Mouse (Mus musculus) embryonic facial prominence, embryonic 14.5 days (tissue): ENCODE measurements around the gene 1700001K19Rik. TPM values are rescaled to one million over a fixed set of nuclear protein-coding genes. Genes with fewer than 3 reads are reported as not detected.
"Not testable (repeated sequence)": the region's sequence is repeated elsewhere in the genome, so short reads cannot be mapped to it uniquely, and the experiment has no call there.

Experiments used
- ATAC-seq: fragments of 200-750 bp; cut with Nextera tagmentation; 2 replicates; pipeline ENCODE4 v1.8.0; 2017; ENCODE audit warnings: low read depth, moderate number of reproducible peaks, moderate TSS enrichment
- DNase-seq: peaks from one replicate; pipeline ENCODE4 v3.0.0-alpha.2; 2015; ENCODE audit warnings: low spot score
- H3K27ac ChIP-seq: fragments of 300-500 bp; sonication (generic); replicated peaks from 2 replicates; pipeline ENCODE4 v1.5.1; 2014; ENCODE audit warnings: low read depth, mild to moderate bottlenecking, low read length, moderate library complexity
- H3K27me3 ChIP-seq: fragments of 300-500 bp; sonication (generic); replicated peaks from 2 replicates; pipeline ENCODE4 v1.6.1; 2014; ENCODE audit warnings: low read length; ENCODE audit not compliant: control insufficient read depth, insufficient read depth
- H3K36me3 ChIP-seq: fragments of 300-500 bp; sonication (generic); 2 replicates; pipeline ENCODE4 v1.6.1; 2014; ENCODE audit warnings: low read length, mixed read lengths; ENCODE audit not compliant: control insufficient read depth, insufficient read depth
- H3K4me1 ChIP-seq: fragments of 300-500 bp; sonication (generic); 2 replicates; pipeline ENCODE4 v1.6.1; 2014; ENCODE audit warnings: antibody characterized with exemption, low read length; ENCODE audit not compliant: control insufficient read depth, insufficient read depth
- H3K4me2 ChIP-seq: fragments of 300-500 bp; sonication (generic); 2 replicates; pipeline ENCODE4 v1.6.1; 2014; ENCODE audit warnings: low read depth, mild to moderate bottlenecking, low read length, moderate library complexity, mixed read lengths
- H3K4me3 ChIP-seq: fragments of 300-500 bp; sonication (generic); 2 replicates; pipeline ENCODE4 v1.5.1; 2014; ENCODE audit warnings: low read depth, mild to moderate bottlenecking, low read length
- H3K9ac ChIP-seq: fragments of 300-500 bp; sonication (generic); 2 replicates; pipeline ENCODE4 v1.6.1; 2014; ENCODE audit warnings: low read depth, mild to moderate bottlenecking, low read length, moderate library complexity, mixed read lengths
- H3K9me3 ChIP-seq: fragments of 300-500 bp; sonication (generic); 2 replicates; pipeline ENCODE4 v1.6.1; 2016; ENCODE audit warnings: low read length; ENCODE audit not compliant: control insufficient read depth
- WGBS: fragments of 180-500 bp; shearing (Covaris S2); extraction: QIAGEN DNeasy Blood & Tissue Kit; methylation state at CpG from one replicate; pipeline ENCODE4 v1.1.7; 2014; 5-methylcytosine and 5-hydroxymethylcytosine counted together
- polyA plus RNA-seq: library from polyadenylated mRNA; unstranded; fragments of >200 nt; fragmentation: Nextera tagmentation; extraction: Ambion mirVana; gene quantifications from 2 replicates; pipeline ENCODE4 v1.2.1, GENCODE M21; 2014

The 1700001K19Rik gene
- polyA plus RNA-seq, 1 experiment from 2014 or later: not detected

- H3K36me3 ChIP-seq: peaks cover 12% of the 10 kb centered on the region
- no peaks in the 10 kb centered on the region for H3K9me3 ChIP-seq
- no peaks in the 10 kb centered on the region for H3K27me3 ChIP-seq
- H3K4me2 ChIP-seq: no peak overlapping the region
- H3K4me3 ChIP-seq: no peak overlapping the region
- H3K4me1 ChIP-seq: 0 out of 2 replicates have a peak, but pooled peaks cover 3% of the 10 kb centered on the region
- no peak overlapping the region for H3K9ac ChIP-seq
- no peak for DNase-seq
- H3K27ac ChIP-seq: no peak overlapping the region
- WGBS: 44% methylated on average over 15 of the region's 15 CpGs
- no peak for ATAC-seq
Measured at GRCm38 (mm10) chr12:110698523-110699170, 16.2 kb upstream of the 1700001K19Rik start.

DNA sequence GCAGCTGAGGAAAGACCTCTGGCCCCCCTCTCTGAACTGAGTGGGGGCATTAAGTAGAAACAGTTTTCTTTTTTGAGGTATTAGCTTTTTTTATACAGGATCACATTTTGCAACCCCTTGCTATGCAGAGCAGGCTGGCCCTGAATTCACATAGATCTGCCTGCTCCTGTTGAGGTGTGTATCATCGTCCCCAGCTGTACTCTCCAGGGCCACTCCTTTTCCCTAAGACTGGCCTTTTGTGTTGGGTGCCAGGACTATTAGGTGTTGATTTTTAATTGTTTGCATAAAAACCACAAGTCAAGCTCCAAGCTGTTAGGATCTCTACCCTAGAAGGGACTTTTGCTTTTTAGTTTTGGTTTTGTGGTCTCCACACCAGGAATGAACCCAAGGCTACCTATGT, 15.7 kb upstream of the 1700001K19Rik start:
- Histone ChIP-seq H3K36me3 (peaks cover 17% of the 10 kb centered on the region), H3K4me3 (no peak overlapping the region), H3K4me1 (0 out of 2 replicates have a peak, but pooled peaks cover 3% of the 10 kb centered on the region), H3K27ac (no peak overlapping the region), H3K9ac (no peak overlapping the region), H3K4me2 (no peak overlapping the region), H3K9me3 (no peaks in the 10 kb centered on the region), H3K27me3 (no peaks in the 10 kb centered on the region)
- no peak for DNase-seq
- 91% methylated on average over 1 of the region's 1 CpGs for WGBS
- no peak for ATAC-seq

GRCm38 (mm10) chr12:110697457-110697856, 15.0 kb upstream of the 1700001K19Rik start:
- H3K9me3 ChIP-seq: no peaks in the 10 kb centered on the region
- WGBS: 65% methylated on average over 5 of the region's 5 CpGs
- H3K4me1 ChIP-seq: 0 out of 2 replicates have a peak, but pooled peaks cover 3% of the 10 kb centered on the region
- H3K27ac ChIP-seq: no peak overlapping the region
- no peak overlapping the region for H3K4me3 ChIP-seq
- no peak overlapping the region for H3K9ac ChIP-seq
- no peak overlapping the region for H3K4me2 ChIP-seq
- peaks cover 23% of the 10 kb centered on the region for H3K36me3 ChIP-seq
- no peak for ATAC-seq
- DNase-seq: no peak
- H3K27me3 ChIP-seq: no peaks in the 10 kb centered on the region

- DNase-seq (no peak), ATAC-seq (no peak)
- H3K9ac ChIP-seq: peak overlapping the region; percentile 84
- H3K9me3 ChIP-seq: no peaks in the 10 kb centered on the region
- 0 out of 2 replicates have a peak, but pooled peaks cover 3% of the 10 kb centered on the region for H3K4me1 ChIP-seq
- H3K36me3 ChIP-seq: peaks cover 26% of the 10 kb centered on the region
- 43% methylated on average over 9 of the region's 9 CpGs for WGBS
- peak overlapping the region; percentile 74 for H3K4me2 ChIP-seq
- peak overlapping the region; percentile 84 for H3K27ac ChIP-seq
- H3K27me3 ChIP-seq: no peaks in the 10 kb centered on the region
- peak overlapping the region; percentile 92 for H3K4me3 ChIP-seq
Measured at GRCm38 (mm10) chr12:110696975-110697400, 14.6 kb upstream of the 1700001K19Rik start.

- Histone ChIP-seq H3K4me2 (peak overlapping the region; percentile 74), H3K27me3 (no peaks in the 10 kb centered on the region), H3K27ac (peak overlapping the region; percentile 93), H3K9me3 (no peaks in the 10 kb centered on the region), H3K36me3 (peaks cover 32% of the 10 kb centered on the region), H3K4me3 (peak overlapping the region; percentile 92), H3K9ac (peak overlapping the region; percentile 92), H3K4me1 (0 out of 2 replicates have a peak, but pooled peaks cover 3% of the 10 kb centered on the region)
- ATAC-seq (peak; percentile 95), DNase-seq (peak; percentile 96)
- under 1% methylated on average over 35 of the region's 89 CpGs for WGBS
Measured at GRCm38 (mm10) chr12:110696173-110696974, 14.0 kb upstream of the 1700001K19Rik start.

DNA sequence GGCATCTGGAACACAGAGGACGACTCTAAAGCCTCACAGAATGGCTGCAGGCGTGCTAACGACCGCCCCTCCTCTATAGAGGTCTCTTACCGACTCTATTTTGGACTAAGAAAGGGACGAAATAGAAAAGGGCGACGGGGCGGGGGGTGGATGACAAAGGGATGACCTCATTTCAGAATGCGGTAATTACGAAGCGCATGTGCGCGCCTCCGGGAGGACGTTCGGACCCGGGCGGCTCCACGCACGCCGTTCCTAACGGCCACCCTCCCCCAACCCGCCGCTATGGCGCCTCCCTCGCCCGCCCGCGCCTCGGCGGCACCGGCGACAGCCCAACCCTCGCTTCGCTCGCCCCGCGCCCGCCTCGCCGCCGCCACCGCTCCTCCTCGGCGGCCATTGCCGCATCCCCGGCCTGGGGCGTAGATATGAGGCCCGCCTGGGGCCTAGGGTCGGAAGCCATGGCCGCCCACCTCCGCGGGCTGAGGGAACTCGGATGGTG, 13.3 kb upstream of the 1700001K19Rik start:
- Histone ChIP-seq H3K27ac (peak overlapping the region; percentile 93), H3K36me3 (peaks cover 34% of the 10 kb centered on the region), H3K9ac (peak overlapping the region; percentile 92), H3K4me1 (0 out of 2 replicates have a peak, but pooled peaks cover 3% of the 10 kb centered on the region), H3K4me3 (peak overlapping the region; percentile 92), H3K9me3 (no peaks in the 10 kb centered on the region), H3K4me2 (peak overlapping the region; percentile 74), H3K27me3 (no peaks in the 10 kb centered on the region)
- DNase-seq (peak; percentile 65), ATAC-seq (peak; percentile 47)
- WGBS: under 1% methylated on average over 33 of the region's 55 CpGs

DNA sequence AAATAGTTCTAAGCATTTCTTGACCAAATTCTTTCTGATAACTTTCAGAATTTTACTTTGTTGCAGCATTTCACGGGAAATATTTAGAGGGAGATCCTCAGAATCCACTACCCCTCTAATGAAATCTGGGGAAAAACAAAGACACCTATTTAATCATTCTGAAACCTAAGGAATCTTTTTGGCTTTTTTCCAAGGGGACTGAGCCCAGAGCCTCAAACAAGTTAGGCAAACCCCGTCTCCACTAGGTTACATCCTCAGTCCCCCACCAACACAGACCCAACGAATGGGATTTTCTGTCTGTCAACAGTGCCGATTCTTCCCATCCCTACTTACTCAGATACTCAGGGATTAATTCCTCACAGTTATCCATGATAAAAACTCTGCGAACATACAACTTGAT, 11.0 kb upstream of the 1700001K19Rik start:
- not testable (repeated sequence) for H3K9me3 ChIP-seq
- H3K36me3 ChIP-seq: peaks cover 48% of the 10 kb centered on the region

DNA sequence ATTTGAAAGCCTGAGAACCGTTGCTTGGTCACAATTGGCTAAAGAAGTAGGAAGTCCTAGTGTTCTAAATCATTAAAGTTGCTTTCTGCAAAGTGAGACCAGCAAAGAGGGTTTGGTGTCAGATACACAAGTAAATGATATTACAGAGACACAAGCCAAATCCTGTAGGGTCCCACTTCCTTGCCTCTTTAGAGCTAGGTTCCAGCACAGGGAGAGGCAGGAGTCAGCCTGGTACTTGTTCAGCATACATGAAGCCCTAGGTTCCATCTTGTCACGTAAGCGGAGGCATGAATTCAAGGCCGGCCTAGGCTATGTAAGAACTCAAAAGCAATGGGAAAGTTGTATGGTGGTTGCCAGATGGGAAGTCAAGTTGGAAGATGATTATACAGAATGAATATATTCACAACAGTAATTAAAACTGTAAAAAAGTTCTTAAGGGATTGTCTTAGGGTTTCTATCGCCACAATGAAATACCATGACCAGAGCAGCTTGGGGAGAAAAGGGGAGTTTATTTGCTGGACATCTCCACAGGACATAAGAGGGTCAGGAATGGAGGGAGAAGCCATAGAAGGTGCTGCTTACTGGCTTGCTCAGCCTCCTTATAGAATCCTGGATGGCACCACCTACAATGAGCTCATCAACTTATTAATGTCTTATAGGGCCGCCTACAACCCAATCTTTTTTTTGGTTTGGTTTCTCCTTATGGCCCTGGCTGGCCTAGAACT, 7.7 kb upstream of the 1700001K19Rik start:
- WGBS: 91% methylated on average over 6 of the region's 6 CpGs
- Histone ChIP-seq H3K4me2 (no peak overlapping the region), H3K27ac (no peak overlapping the region), H3K9me3 (no peaks in the 10 kb centered on the region), H3K4me1 (0 out of 2 replicates have a peak, but pooled peaks cover 3% of the 10 kb centered on the region), H3K4me3 (no peak overlapping the region), H3K36me3 (peaks cover 54% of the 10 kb centered on the region), H3K27me3 (no peaks in the 10 kb centered on the region), H3K9ac (no peak overlapping the region)
- DNase-seq (no peak), ATAC-seq (no peak)

More for the DNA sequence above, 11.0 kb upstream of the 1700001K19Rik start:
- H3K4me2 ChIP-seq, ATAC-seq, H3K4me3 ChIP-seq, H3K27ac ChIP-seq, DNase-seq, H3K27me3 ChIP-seq, H3K4me1 ChIP-seq, H3K9ac ChIP-seq: not testable (repeated sequence)
- 72% methylated on average over 5 of the region's 5 CpGs for WGBS
